Mouse (Mus musculus) ovary, adult 18-20 months (tissue): Measurements from ENCODE around the gene Pradc1.
"Not testable (repeated sequence)": the region's sequence is repeated elsewhere in the genome, so short reads cannot be mapped to it uniquely, and the experiment has no call there.

Experiments used
- DNase-seq: peaks from one replicate; pipeline ENCODE4 v3.0.0; 2022; ENCODE audit warnings: low spot score, mixed read lengths

The Pradc1 gene

DNA sequence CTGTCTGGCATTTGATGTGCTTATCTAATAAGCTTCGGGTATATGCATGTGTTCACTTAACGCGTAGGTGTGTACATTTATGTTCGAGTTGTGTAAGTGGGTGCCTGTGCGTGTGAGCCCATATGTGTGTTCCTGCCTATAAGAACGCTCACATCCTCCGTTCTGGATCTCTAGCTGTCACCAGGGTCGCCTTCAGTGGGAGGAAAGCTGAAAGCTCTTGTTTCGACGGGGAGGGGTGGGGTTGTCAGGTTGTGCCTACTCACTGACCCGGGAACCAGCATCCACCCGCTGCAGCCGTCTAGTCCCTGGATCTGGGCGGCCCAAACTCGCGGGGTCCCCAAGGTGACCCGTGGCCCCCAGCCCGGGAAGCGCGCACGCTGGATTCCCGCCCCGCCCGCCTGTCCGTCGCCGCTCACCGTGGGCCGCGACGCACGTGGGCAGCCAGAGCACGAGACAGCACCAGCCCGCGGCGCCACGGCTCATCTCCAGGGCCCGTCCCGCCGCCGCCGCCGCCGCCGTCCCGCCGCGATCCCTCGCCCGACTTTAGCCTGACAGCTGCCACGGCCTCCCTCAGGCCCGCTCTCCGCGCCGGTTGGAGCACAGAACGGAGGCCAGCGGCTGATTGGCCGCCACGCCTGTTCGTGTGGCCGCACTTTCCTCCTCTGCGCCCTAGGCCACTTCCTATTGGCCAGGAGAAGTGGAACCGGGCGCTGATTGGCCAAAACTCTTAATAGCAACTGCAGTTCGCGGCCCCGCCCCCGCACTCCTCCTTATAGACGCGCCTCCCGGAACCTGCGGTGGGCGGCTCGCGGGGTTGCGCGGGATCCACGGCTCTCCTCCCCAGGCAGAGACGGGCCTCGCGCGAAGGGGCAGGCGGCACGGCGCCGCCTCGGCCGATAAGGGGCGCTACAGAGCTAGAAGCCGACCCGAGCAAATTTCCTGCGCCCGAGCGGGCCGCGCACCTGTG is 790 bp downstream of the Pradc1 start, which contains the start of gene Cct7:
TSS of gene Cct7 (plus strand) at position 818 of the 967 bp plus-strand sequence.
- DNase-seq = peak; percentile 97

DNA sequence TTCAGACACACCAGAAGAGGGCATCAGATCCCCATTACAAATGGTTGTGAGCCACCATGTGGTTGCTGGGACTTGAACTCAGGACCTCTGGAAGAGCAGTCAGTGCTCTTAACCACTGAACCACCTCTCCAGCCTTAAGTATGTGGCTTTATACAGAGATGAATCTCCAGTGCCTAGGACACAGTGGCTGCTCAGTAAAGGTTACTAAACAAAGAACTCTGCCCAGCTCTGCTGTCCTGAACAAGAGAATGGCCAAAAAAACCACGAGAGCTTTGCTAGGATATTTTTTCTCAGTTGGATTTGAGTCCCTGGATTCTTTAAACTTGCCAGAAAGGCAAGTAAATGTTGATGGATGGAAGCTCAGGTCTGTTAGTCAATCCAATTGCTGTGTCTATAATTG is 1.6 kb downstream of the Pradc1 start:
- DNase-seq = not testable (repeated sequence)

DNA sequence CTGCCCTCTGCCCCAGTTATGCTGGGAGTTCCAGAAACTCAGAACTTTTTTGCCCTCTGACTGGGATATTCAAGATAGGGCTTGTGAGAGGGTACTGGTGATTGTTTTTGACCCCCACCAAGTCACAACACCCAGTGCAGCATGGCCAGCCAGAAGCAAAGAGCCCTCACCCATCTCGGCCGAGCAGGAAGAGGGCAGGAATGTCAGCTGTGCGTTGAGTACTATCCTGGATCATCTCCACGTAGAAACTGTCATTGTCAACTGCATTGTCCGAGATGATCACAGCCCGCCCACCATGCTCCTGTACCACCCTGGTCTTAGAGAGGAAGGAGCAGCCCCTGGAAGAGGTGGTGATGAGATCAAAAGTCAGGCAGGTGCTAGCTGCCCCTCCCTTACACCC is 4.4 kb downstream of the Pradc1 start:
- DNase-seq = no peak

DNA sequence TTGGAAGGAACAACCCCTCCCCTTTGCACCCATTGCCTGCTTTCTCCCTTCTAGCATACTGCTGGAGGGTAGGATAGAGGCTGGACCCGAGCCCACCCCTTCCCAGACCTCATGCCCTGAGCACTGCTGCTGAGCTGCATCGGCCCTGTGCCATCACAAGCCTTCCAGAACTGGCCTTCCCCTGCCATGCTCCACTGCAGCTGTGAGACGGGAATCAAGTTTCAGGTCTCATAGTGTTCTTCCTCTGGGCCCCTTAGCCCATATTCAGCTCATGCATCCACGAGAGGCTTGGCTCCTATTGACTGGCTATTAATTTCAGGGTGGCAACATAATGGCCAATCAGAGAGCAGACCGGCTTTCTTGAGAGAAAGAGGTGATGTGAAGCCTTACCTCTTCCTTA is 6.5 kb downstream of the Pradc1 start:
- DNase-seq = no peak

DNA sequence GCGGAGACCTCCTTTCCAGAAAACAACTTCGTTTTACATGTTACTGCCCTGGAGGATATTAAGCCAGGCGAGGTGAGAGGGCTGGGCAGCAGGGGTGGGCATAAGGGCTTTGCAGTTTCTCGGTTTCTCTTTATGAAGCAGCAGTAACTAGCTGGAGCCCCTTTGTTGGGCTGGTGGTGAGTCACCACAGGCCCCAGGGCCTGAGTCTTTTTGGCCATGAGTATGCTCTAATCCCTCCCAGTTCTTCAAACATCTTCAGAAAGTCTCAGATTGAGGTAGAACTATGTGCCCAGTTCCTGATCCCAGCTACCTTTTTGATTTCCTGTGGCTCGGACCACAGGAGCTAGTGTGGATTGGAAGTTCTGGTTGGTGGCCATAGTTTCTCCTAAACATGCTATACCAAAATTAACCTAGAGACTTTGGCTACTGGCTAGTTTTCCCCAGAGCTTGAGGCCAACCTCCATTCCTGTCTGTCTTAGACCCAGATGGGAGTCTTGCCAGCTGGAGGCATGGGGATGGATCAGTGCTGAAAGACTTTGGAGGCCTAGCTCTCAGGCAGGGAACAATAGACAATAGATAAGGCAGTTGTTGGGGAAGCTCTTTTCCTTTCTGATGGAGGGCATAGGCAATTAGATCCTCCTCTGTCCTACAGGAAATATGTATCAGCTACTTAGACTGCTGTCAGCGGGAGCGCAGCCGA is 7.4 kb downstream of the Pradc1 start:
- no peak for DNase-seq

DNA sequence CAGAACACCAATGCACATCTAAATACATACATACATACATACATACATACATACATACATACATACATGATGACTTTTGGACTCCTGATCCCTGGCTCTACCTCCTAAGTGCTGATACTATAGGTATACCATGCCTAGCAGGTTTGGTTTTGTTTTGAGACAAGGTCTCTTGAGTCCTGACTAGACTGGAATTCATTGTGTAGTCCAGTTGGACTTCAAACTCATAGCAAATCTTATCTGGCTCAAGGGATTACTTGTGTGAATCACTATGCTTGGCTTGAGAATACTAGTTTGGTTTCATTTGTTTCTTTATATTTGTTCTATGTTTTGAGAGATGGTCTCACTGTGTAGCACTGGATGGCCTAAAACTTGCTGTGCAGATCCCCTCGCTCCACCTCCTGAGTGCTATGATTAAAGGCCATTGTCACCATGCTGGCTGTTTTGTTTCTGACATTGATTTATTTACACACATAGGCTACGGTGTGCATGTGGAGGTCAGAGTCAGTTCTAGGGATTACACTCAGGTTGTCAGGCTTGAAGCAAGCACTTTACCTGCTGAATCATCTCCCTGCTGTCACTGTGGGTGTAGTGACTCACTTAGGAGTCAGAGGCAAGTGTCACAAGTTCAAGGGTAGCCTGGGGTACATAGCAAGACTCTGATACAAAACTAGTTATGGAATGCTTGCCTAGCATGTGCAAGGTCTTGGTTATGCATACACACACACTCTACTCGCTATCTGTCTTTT is 8.1 kb downstream of the Pradc1 start:
- DNase-seq = no peak

DNA sequence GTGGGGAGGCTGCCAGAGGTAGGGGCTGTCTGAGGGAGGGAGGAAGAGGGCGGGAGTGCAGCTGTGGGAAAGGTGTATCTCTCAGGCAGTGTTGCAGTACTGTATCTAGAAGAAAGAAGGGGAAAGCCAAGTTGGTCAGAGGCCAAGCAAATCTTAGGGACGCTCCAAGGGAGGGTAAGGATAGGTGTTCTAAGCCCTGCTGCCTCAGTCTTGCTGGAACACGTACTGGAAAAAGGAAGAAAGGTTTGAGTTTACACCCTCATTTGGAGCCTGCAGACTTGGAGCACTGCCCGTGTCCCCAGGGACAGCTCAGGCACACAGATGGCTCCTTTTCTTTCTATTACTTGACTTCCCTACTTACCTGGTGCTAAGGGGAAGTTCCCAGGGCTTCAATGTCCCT is 10.6 kb downstream of the Pradc1 start:
- DNase-seq = no peak

DNA sequence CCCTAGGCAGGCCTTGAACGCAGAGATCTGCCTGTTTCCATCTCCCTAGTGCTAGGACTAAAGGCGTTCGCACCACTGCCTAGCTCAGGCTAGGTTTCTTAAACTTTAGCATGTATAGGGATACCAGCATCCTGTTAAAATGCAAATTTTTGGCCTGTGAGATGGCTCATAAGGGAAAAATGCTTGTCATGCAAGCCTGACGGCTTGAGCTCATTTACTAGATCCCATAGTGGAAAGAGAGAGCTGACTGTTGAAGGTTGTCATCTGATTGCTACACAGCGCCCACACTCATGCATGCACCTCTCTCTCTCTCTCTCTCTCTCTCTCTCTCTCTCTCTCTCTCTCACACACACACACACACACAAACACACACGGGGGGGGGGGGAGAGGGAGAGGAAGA is 15.1 kb downstream of the Pradc1 start:
- DNase-seq = no peak

DNA sequence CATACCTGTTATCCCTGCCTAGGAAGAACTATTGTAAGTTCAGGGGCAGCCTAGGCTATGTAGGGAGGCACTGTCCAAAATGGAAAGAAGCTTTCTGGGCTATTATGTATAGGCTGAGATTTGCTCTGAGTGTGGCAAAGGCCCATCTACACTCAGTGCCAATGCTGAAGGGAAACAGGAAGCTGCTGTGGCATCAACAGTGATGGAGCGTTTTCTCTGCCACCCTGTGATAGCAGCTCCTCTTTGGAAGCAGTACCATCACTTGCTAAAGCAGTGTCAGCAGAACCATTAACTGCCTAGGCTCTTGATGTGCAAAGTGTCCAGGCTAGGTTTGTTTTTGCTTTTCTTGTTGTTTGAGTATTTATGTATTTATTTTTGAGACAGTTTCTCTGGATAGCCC is 15.6 kb downstream of the Pradc1 start:
- DNase-seq = no peak

DNA sequence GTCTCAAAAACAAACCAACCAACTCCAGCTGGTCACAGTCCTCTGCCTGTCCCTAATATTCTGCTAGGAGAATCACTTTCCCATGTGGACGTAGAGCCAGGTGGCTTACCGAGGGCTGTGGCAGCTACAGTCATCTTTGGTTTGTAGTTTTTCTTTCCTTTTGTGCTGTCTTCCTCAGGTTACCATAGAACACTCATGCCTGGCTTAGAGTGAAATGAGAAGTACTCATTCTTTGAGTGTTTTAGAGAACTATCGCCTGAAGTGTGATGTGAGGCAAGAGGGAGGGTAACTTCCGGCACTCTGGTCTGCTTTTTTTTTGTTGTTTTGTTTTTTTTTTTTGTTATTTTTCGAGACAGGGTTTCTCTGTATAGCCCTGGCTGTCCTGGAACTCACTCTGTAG is 17.9 kb downstream of the Pradc1 start:
- DNase-seq = no peak

DNA sequence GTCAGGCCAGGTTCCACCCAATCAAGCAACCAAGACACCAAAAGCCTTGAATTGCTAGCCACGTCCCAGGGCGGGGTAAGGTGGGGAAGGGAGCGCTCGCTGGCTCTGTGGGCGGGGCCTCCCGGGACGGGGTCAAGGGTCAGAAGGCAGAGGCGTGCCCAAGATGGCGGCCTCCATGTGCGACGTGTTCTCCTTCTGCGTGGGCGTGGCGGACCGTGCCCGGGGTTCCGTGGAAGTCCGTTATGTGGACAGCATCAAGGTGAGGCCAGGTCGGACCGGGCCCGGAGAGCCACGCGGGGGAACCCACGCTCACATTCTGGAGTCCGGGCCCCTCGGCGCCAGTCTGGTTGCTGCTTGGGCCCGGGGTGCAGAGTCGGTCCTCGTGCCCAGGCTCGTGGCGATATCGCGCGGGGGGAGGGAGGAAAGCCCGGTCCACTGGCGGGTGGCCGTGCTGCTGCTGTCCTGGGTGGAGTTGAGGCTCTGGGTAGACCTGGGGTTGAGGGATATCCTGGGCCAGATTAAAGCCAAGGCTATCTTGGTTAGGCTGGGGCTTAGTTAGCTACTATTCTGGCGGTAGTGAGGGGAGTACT is 19.8 kb downstream of the Pradc1 start, which contains the start of gene Smyd5:
TSS of gene Smyd5 (plus strand) at position 148 of the 590 bp plus-strand sequence.
- peak; percentile 76 for DNase-seq

DNA sequence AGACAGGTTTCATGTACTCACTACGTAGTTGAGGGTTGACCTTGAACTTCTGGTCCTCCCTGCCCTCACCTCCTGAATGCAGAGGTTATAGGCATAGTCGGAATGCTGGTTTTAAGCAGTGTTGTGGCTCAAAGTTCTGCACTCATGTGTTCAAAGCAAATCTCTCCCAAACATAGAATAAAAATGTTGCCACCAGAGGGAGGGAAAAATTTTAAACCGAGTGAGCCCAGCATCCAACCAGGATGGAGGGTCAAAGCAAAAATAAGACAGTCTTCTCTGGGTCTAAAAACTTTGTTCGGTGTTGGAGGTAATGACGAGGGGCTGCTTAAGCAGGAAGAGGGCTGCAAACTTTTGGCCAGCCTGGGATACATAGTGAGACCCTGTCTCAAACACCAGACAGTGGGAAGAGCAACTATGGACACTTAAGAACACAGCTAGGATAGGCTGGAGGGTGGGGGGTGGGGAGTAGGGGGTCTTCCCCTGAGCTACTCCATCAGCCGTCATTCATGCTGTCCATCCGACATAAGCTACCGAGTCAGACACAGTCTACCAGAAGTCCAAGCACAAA is 20.4 kb downstream of the Pradc1 start:
- no peak for DNase-seq

DNA sequence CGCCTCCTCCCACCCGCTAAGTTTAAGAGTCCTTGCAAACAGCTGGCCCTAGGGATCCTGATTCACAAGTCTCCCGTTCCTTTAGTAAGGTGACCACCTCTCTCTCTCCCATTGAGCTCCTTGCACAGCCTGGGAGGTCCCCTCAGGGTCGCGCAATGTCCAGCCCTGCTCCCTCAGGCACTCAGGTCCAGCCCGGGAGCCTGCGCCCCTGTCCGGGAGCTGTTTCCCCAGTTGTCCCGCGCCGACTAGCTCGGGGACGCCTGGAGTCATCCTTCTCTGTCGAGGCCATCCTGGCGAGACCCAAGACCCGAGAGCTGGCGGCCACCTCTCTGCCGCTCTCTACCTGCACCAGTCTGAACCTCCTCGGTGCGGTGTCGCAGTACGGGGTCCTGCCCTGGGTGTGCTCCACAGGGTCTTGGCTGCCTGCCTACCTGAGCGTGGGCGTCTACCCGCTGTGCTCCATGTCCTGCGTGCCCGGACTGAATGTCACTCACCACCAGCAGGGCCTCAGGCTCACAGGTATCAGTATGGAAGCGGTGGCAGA is 27.9 kb downstream of the Pradc1 start, which contains the start of gene Noto:
TSS of gene Noto (plus strand) at position 51 of the 544 bp plus-strand sequence.
- DNase-seq = no peak

DNA sequence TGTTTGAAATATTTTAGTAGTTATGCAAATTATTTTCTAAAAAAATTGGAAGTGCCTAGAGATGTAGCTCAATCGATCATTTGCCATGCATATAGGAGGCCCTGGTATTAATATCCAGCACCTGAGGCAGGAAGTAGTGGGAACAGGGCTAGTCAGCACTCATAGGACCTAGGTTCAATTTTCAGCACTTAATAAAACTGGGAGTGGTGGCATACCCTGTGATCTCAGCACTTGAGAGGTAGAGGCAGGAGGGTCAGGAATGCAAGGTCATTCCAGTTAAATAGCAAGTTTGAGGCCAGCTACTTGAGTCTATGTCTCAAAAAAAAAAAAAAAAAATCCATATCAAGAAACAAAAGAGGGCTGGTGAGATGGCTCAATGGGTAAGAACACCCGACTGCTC is 32.6 kb downstream of the Pradc1 start:
- no peak for DNase-seq

DNA sequence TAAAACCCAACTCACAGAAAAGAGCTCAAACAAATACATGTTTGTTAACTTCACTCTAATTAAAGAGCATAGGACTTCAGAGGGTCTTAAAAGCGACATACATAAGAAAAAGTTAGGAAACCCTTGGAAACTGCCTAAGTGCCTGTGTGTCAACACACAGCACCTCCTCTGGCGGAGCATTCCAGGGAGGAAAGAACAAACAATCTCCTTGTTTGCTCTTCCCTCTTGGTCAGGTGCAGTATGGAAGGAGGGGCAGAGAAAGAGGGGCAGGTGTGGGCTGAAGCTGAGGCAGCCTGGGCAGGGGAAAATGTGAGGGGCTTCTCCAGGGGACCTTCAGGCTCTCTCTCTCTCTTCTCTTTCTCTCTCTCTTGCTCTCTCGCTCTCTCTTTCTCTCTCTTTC is 35.9 kb downstream of the Pradc1 start:
- no peak for DNase-seq

DNA sequence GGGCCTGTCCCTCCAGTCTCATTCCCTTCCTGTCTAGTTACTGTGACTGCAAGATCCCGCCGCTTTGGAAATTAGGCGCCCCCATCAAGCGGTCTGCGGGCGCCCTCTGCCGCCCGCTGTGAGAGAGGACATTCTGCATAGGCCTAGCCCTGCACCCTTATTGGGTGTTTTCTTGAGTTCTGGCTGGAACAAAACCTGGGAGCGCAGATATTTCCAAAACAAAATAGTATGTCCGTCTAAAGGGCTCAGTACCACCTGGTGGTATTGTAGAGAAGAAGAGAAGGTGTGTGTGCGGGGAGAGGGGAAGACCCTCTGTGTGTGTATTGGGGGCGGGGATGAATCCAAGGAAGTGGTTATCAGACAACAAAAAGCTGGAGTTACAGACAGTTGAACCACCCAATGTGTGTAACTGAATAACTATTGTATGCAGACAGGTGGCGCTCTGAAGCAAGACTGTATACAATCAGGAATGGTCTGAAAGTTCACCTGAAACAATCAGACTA is 40.9 kb downstream of the Pradc1 start:
- no peak for DNase-seq

DNA sequence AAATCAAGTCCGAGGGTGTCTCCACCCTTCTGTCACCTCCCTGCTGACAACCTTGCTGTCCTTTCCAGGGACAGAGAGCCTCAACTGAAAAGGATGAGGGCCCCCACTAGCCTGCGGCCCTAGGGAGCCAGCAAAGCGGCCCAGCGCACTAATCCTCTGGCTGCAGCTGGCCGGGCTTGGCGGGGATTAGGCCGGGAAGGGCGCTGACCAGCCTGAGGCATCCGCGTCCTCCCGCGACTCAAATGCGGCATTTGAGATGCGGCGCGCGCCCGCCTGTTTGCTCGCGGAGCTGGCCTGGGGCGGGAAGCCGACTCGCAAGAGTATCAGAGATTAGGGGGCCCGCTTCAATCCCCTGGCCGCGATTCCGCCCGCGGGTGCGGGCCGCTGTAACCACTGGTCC is 42.8 kb downstream of the Pradc1 start:
- DNase-seq = no peak

DNA sequence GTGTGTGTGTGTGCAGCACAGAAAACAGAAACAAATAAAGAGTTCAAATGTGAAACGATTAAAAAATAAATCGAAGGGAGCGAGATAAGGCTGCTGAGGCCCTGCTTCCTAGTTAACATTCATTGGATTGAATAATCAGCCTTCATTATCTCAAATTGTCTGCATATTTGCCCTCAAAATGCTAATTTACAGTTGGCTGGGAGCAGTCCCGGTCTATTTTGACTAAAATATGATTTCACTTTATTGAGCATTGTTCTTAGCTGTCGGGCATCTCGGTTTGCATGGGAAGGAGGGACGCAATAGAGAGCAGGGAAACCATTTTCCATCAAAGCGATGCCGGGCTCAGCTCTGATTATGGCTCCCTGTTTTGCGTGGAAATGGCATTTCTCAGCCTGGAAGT is 48.7 kb downstream of the Pradc1 start:
- DNase-seq = no peak

DNA sequence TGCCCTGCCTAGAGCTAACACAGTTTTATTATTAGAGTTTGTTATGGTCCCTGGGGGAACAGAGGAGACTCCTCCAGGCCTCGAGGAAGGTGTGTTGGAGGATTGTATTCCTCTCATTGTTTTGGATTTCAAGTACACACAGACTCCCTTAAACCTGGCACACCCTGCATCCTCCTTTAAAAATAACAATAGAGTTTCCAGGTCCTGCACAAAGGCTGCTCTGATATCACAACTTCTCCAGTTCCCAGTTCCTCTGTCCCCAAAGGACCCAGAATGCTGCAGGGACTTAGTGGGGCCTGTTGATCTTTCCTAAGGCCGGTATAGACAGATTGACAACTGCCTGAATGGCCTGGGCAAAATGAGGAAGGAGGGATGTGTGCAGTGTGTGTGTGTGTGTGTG is 49.2 kb downstream of the Pradc1 start:
- no peak for DNase-seq

DNA sequence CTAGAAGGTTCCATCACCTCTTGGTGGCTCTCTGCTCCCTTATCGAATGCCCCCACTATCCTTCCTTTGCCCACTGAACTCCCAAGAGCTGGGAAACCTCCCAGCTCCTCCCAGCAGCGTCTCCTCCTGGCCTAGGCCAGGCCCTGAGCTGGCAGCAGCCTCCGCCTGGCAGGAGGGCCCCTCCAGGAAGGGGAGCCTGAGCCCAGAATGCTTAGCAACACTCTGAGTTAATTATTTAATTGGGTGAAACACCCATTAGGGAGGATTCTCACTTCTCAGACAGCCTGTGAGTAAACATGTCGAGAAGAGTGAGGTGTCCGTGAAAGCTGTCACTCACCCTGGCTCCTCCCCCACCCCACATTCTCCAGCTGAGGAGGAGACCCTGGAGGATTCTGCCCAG is 52.1 kb downstream of the Pradc1 start:
- DNase-seq = no peak

DNA sequence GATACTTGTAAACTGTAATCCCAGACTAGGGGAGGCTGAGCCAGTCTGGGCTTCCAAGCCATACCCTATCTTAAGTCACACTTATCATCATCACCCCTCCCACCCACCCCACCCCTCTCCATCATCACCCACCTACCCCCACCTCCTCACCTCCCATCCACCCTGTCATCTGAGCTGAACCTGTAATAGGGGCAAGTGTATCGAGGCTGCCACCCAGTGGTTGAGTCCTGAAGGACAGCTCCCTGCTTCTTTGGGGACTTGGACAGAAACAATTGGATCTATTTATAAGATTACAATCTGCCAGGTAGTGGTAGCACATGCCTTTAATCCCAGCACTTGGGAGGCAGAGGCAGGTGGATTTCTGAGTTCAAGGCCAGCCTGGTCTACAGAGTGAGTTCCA is 54.6 kb downstream of the Pradc1 start:
- no peak for DNase-seq
